Mouse (Mus musculus): ENCODE measurements around the gene Ccng1.

- TF ChIP-seq CTCF (IDR thresholded peaks at IDR 0.05; ENCODE audit: extremely low read depth, insufficient read length, insufficient replicate concordance, low read depth, low read length), result no peak
- TF ChIP-seq POLR2A (IDR thresholded peaks at IDR 0.05; ENCODE audit: low read depth, low read length), result no peak
These were observed 39.6 kb downstream of the Ccng1 start for GRCm38 (mm10) chr11:40715524-40715923.

Data from small intestine, adult 2 months (tissue).